Mouse (Mus musculus) skeletal muscle tissue, adult 2 months (tissue): ENCODE results near the gene Daam1.

Source experiments
- DNase-seq: peaks from one replicate; pipeline ENCODE4 v3.0.0-alpha.2; 2012; ENCODE audit warnings: low read depth, low spot score

Gene Daam1

GRCm38 (mm10) chr12:71969941-71970629 lies 139.2 kb downstream of the Daam1 start:
- no peak for DNase-seq

DNA sequence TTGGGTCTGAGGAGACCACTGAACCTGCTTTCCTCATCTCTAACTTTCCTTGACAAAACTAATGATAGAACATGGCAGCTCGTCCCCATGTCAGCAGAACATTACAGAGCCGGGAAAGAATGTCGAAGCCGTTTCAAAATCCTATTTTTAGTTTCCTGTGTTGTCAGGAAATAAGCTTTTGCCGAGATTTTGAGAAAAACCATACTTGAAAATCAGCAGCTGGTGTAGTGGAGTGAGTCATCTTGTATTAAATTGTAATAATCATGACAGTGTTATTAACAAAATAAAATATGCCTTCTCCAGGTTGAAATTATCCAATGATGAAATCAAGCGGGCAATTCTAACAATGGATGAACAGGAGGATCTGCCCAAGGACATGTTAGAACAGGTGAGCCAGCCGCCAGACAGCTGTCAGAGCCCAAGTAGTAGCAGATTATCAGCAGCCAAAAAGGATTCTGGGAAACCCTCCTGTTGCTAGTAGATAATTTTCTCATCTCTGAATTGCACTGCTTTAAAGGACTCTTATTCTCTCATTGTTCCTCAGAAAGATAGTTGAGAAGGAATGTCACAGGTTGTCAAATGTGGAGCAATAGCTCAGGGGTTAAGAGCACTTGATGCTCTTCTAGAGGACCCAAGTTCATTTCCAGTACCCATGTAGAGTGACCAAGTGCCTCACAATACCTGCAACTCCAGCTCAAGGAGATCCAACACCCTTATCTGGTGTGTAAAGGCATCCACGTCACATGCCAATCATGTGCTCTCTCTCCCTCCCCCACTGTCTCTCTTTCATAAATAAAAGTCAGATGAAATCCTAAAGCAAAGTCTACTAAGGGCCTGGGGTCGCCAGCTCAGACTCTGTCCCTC lies 140.1 kb downstream of the Daam1 start:
- DNase-seq = peak; percentile 40

GRCm38 (mm10) chr12:71972126-71972525 lies 141.2 kb downstream of the Daam1 start:
- no peak for DNase-seq

GRCm38 (mm10) chr12:71972619-71973266 lies 141.9 kb downstream of the Daam1 start:
- DNase-seq = peak; percentile 44

DNA sequence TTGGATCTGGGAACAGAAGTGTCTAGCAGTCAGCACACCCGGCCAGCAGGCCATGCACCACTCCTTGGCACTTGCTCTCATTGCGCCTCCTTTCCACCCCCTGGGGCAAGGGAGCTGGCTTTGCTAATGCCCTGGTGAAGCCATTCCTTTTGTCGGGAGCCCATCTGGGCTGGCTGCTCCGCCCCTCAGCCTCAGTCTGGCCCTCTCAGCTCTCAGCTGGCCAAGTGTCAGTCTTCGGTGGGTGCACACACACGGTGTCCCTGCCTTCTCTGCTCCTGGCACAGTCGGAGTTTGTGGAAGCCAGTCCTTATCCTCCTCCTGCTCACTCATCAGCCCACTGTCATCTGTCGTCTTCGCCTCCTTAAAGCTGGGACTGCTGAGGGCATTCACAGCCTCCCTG lies 142.7 kb downstream of the Daam1 start:
- DNase-seq = no peak

- no peak for DNase-seq
Observed at GRCm38 (mm10) chr12:71975626-71976025, 144.7 kb downstream of the Daam1 start.

- DNase-seq = no peak
Observed at GRCm38 (mm10) chr12:71976361-71976960, 145.6 kb downstream of the Daam1 start.

DNA sequence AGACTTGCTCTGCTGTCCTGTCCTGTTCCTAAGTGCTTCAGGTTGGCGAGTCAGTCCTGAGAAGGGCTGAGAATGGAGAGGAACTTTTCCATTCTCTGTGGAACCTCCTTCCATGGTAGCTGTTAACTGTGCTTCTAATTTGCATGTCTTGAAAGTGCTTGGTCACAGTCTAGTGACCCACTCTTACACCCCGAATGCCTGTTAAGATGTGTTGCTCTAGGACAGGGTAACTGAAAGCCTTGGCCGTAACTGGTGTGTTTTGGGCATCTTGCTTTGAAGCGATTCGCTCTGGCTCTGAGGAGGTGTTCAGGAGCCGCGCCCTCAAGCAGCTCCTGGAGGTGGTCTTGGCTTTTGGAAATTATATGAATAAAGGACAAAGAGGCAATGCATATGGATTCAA lies 146.5 kb downstream of the Daam1 start:
- DNase-seq = no peak

DNA sequence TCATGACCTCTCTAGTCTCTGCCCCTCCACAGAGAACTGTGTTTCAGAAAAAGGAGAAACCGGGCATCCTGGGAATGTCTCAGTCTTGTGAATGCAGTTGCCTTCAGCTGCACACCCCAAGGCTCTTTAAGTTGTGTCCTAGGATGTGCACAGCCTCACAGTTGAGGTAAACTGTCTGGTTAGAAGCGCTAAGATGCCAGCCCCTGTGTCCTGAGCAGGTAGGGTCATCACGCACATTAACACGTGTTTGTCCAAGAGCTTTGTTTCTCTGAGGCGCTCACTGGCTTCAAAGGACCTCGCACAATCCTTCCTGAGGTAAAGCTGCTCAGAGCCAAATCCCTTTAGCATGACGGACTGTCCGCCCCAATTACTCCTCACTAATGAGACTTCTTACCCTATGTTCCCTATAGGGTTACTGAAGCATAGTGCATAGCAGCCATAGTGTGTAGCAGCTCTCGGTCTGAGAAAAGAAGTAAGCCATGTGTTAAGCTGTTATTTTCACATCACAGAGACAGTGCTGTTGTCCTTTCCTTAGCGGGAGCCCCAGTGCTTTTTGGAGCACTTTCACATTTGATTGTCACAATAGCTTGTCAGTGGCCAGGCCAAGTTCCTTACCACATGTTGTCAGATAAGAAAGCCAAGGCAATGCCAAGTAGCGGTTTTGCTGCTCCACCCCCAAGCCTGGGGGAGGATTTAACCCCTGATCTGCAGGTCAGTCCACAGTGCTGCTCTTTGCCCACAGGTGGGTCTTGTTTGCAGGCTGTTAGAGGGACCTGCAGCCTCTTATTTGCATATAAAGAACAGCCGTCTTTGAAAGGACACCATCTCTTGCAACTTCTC lies 147.9 kb downstream of the Daam1 start:
- DNase-seq = no peak

- no peak for DNase-seq
Observed at GRCm38 (mm10) chr12:71980166-71980565, 149.3 kb downstream of the Daam1 start.

GRCm38 (mm10) chr12:71980746-71981145 lies 149.9 kb downstream of the Daam1 start:
- no peak for DNase-seq

DNA sequence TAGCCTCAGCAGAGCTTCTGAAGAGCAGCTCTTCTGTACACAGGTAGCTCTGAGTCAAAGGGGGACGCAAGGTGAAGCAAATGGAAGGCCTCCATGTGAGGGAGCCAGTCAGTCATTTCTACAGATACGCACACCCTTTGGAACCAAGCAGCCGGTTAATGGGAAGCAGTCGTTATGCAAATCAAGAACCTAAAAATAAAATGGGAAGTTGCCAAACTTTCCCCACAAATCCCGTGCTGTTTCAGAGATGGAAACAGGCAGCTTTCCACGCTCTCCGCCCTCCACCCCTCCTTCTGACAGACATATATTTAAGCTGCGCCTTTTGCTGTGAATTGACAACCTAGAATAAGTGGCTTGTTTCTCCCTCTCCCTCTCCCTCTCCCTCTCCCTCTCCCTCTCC lies 150.4 kb downstream of the Daam1 start:
- DNase-seq = no peak

- DNase-seq = no peak
Observed at GRCm38 (mm10) chr12:71981791-71982190, 150.9 kb downstream of the Daam1 start.

DNA sequence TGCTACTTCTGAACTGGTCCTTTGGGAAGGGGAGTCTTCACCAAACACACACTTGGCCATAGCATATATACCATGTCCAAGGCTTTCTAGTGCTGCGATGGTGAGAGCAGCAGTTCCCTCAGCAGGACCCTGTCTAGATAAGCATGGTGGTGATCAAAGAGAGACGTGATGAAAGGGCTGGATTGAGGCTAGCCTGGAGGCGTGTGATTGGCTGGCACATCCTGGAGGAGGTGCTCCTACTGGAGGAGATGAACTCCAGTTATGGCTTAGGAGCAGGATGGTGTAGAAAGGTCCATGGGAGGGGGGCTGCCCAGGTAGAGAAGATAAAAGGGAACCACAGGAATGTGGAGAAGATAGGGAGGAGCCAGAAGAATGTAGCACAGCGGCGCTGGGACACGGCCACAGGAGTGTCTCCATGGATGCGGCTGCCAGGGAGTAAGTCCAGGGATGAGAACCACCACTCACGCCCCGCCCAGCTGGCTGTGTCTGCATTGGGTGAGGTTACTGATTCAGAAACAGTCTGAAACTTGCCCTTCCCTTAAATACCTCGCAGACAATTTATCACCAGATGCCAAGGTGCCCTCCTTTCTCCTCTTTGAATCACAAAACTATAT lies 152.3 kb downstream of the Daam1 start:
- DNase-seq = no peak

DNA sequence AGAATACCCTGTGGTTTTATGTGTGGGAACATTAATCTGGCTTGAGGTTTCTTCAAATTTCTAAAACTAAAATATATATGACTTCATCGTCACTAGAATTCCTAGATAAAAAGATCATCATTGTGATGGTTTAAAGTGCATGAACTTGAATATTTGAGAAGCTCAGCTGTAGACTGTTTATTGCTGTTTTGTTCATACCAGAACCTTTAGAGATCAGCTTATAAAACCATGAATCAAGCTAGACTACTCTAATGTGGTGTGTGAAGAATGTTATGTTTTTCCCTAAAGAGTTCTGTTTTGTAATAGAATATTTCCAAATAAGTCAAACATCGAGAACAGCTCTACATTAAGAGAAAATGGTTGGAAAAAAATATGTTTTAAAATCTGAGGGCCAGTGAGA lies 156.3 kb downstream of the Daam1 start:
- DNase-seq = no peak

DNA sequence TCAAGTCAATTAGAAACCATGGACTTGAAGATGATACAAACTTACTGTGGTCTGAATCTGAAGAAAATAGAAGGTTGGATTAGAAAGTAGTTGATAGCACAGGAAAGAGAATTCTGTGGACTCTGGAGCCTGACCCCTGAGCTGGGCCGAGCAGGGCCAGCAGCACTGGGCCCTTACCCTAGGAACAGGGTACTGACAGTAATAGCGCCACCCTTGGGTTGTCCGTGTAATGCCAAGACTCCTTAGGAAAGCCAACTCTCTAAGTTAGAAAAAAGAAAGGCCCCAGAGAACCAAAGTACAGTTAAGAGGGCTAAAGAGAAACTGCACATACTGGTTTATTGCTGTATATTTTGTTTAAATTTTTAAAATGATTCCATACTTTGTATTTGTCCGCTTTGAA lies 157.0 kb downstream of the Daam1 start:
- DNase-seq = no peak

- DNase-seq = no peak
Observed at GRCm38 (mm10) chr12:71989596-71989995, 158.7 kb downstream of the Daam1 start.

- DNase-seq = no peak
Observed at GRCm38 (mm10) chr12:71992599-71993210, 161.8 kb downstream of the Daam1 start.

DNA sequence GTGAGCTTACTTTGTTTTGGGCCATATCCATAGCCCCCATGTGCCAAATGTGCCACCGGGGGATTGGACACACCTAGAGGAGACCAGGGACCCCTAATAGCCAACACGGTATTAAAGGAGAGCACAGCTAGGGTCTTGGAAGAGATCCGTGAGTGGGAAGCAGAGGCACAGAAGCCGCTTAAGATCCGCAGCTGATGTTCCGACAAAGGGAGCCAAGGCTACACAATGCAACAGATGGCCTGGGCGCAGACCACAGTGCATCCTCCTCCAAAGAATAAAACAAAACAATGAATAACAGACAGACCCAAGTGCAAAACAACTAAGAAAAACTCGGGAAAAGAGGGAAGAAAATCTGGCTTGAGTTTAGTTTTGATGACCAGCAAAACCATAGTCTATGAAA lies 165.0 kb downstream of the Daam1 start:
- DNase-seq = peak; percentile 32

DNA sequence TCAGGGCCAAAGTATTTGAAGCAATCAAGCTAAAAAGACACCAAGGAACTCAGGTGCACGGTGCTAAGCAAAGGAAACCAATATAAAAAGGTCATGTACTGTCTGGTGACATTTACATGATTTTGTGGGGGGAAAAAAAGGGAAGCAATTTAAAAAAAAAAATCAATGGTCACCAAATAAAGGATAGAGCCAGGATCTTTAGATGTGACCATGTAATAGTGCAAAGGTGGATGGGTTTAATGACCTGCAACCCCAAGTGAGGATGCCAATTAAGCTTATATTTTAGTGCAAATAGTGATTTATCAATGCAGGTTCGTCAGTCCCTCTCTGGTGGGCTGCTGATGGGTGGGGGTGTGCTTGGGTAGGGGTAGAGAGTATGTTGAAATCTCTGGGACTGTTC lies 166.0 kb downstream of the Daam1 start:
- no peak for DNase-seq
